Mouse (Mus musculus) bone marrow macrophage, adult 2 months (primary cell): ENCODE data around the gene Fhit.

Source experiments
- CTCF ChIP-seq: IDR thresholded peaks from 2 replicates; pipeline ENCODE4 v1.5.1; 2012; ENCODE audit warnings: low read depth, mild to moderate bottlenecking, low read length, moderate library complexity
- POLR2A ChIP-seq: IDR thresholded peaks from 2 replicates; pipeline ENCODE4 v1.6.1; 2012; ENCODE audit warnings: mild to moderate bottlenecking, low read depth, low read length, borderline replicate concordance

GRCm38 (mm10) chr14:9960396-9960795 is 1201.4 kb downstream of the Fhit start:
- TF ChIP-seq CTCF = no peak
- TF ChIP-seq POLR2A = no peak
